ENCODE assay signal across 9 mouse cellular contexts in genomic region chr2:5062496-5063298, GRCm38 (mm10). TPM values are rescaled to one million over a fixed set of nuclear protein-coding genes. Genes with fewer than 3 reads are reported as not detected.
DNase-seq lines count a peak whose midpoint lies in the region; ATAC-seq lines count a peak whose summit lies in the region.
"Had no signal": no experiment of that assay in that cellular context is flagged by ENCODE, and none has a peak within 500 bp of the region (broad histone marks: within the 10 kb centered on the region; RNA-seq: fewer than 3 reads in every experiment).

No protein-coding gene starts in this region.

- peak overlapping the region; percentile 87 for H3K4me2 ChIP-seq in heart, embryonic 14.5 days (ENCODE audit: low read length)
- H3K4me2 ChIP-seq in hindbrain, embryonic 14.5 days (replicated peaks) = peak overlapping the region; percentile 56
- peak overlapping the region; percentile 90 for H3K4me2 ChIP-seq in midbrain, embryonic 12.5 days (replicated peaks)

- 52% methylated on average over 16 of the region's 16 CpGs for WGBS in heart, embryonic 14.5 days
- WGBS in hindbrain, embryonic 14.5 days = 53% methylated on average over 16 of the region's 16 CpGs
- 54% methylated on average over 16 of the region's 16 CpGs for WGBS in midbrain, embryonic 12.5 days

- H3K4me3 ChIP-seq in heart, embryonic 14.5 days (ENCODE audit: control insufficient read depth in 1 of 2, insufficient read depth in 1 of 2, low read depth in 1 of 2, low read length in 2 of 2) = peak overlapping the region; percentile 66 to 83
- peak overlapping the region; percentile 65 for H3K4me3 ChIP-seq in hindbrain, embryonic 14.5 days (replicated peaks; ENCODE audit: low read length)
- peak overlapping the region; percentile 61 for H3K4me3 ChIP-seq in midbrain, embryonic 12.5 days

- intact Hi-C loops in heart, postnatal 14 days (cut with DNase I) = no loop called here

- no peaks in the 10 kb centered on the region for H3K36me3 ChIP-seq in heart, embryonic 14.5 days (ENCODE audit: control insufficient read depth, insufficient read depth, low read length)
- no peaks in the 10 kb centered on the region for H3K36me3 ChIP-seq in hindbrain, embryonic 14.5 days (replicated peaks; ENCODE audit: control insufficient read depth, insufficient read depth)
- no peaks in the 10 kb centered on the region for H3K36me3 ChIP-seq in midbrain, embryonic 12.5 days

- H3K27ac ChIP-seq in heart, embryonic 14.5 days (replicated peaks in 1 of 2; ENCODE audit: control insufficient read depth in 1 of 2, insufficient read depth in 1 of 2, low read depth in 2 of 2, low read length in 2 of 2) = no peak overlapping the region
- H3K27ac ChIP-seq in hindbrain, embryonic 14.5 days = no peak overlapping the region
- H3K27ac ChIP-seq in midbrain, embryonic 12.5 days (replicated peaks) = no peak overlapping the region

- H3K9me3 ChIP-seq in heart, embryonic 14.5 days (ENCODE audit: control insufficient read depth, low read length) = no peaks in the 10 kb centered on the region
- no peaks in the 10 kb centered on the region for H3K9me3 ChIP-seq in hindbrain, embryonic 14.5 days (ENCODE audit: control insufficient read depth, low read length)
- no peaks in the 10 kb centered on the region for H3K9me3 ChIP-seq in midbrain, embryonic 12.5 days

- DNase-seq in heart, postnatal 14 days = no peak
- DNase-seq in c-Kit-positive CD71-positive TER-119-positive erythroid progenitor cells, embryonic 14.5 days (ENCODE audit: low spot score) = peak; percentile 60
- no peak for DNase-seq in hindbrain, embryonic 14.5 days (ENCODE audit: low spot score)
- DNase-seq in layer of hippocampus, postnatal 25 days (ENCODE audit: extremely low spot score in 1 of 2, low spot score in 1 of 2) = no peak
- no peak for DNase-seq in right cerebral cortex, postnatal 4 days

- H3K27me3 ChIP-seq in heart, embryonic 14.5 days (ENCODE audit: control insufficient read depth, insufficient read depth, low read length) = no peaks in the 10 kb centered on the region
- H3K27me3 ChIP-seq in hindbrain, embryonic 14.5 days (ENCODE audit: control insufficient read depth, insufficient read depth, low read length) = 0 out of 2 replicates have a peak, but pooled peaks cover 10% of the 10 kb centered on the region
- peaks cover 23% of the 10 kb centered on the region for H3K27me3 ChIP-seq in midbrain, embryonic 12.5 days
- H3K27me3 ChIP-seq: Patski had no signal

- ATAC-seq in heart, embryonic 14.5 days (ENCODE audit: insufficient number of reproducible peaks, insufficient read depth, low FRiP score, low read depth) = no peak
- no peak for ATAC-seq in hindbrain, embryonic 14.5 days (ENCODE audit: low FRiP score)
- ATAC-seq in midbrain, embryonic 12.5 days (ENCODE audit: low FRiP score, low read depth) = no peak
- no peak for ATAC-seq in inflammation-experienced regulatory T-cells, adult 6 months

- H3K4me1 ChIP-seq in heart, embryonic 14.5 days (ENCODE audit: control insufficient read depth in 2 of 2, insufficient read depth in 2 of 2, low read length in 2 of 2) = peaks cover 3 to 4% of the 10 kb centered on the region in 2 experiments; a peak in 2 of 4 replicates
- H3K4me1 ChIP-seq in hindbrain, embryonic 14.5 days (replicated peaks; ENCODE audit: control insufficient read depth, insufficient read depth, low read length) = peaks cover 9% of the 10 kb centered on the region
- peaks cover 13% of the 10 kb centered on the region for H3K4me1 ChIP-seq in midbrain, embryonic 12.5 days

- peak overlapping the region; percentile 79 for H3K9ac ChIP-seq in heart, embryonic 14.5 days (ENCODE audit: low read length)
- H3K9ac ChIP-seq in hindbrain, embryonic 14.5 days = peak overlapping the region; percentile 55; the same call in 1 of the 2 replicates
- H3K9ac ChIP-seq in midbrain, embryonic 12.5 days (replicated peaks) = no peak overlapping the region

RNA-seq across cellular contexts. Expression of gene Optn, which starts 1.2 kb away (rescaled TPM):
- polyA plus RNA-seq in heart, embryonic 14.5 days (2014; fragmentation: Nextera tagmentation; extraction: Ambion mirVana) = 14.5 and 14.8 TPM in 2 replicates
- total RNA-seq in heart, postnatal 14 days (2021) = 10 to 100 TPM; 41.8 to 44.0 TPM
- 18.0 and 20.7 TPM in 2 replicates for polyA plus RNA-seq in hindbrain, embryonic 14.5 days (2014; fragmentation: Nextera tagmentation; extraction: Ambion mirVana)
- polyA plus RNA-seq in midbrain, embryonic 12.5 days (2016; fragmentation: Nextera tagmentation; extraction: Ambion mirVana) = 3.3 and 4.2 TPM in 2 replicates
- total RNA-seq in layer of hippocampus, postnatal 25 days (2021) = 10 to 100 TPM; 14.2 to 14.6 TPM
- polyA plus RNA-seq in inflammation-experienced regulatory T-cells, adult 6 months (2017; shearing (Covaris generic)) = 1 to 10 TPM in 2 of 3 experiments, under 1 TPM in 1; 0.78 to 4.6 (median 1.5) TPM

RNA-seq across cellular contexts. Expression of gene Mcm10, which starts 50.1 kb away (rescaled TPM):
- polyA plus RNA-seq in heart, embryonic 14.5 days (2014; fragmentation: Nextera tagmentation; extraction: Ambion mirVana) = 13.6 and 14.7 TPM in 2 replicates
- 1 to 10 TPM in 1 of 2 experiments, under 1 TPM in 1; 0.88 to 1.8 TPM for total RNA-seq in heart, postnatal 14 days (2021)
- 4.5 and 5.4 TPM in 2 replicates for polyA plus RNA-seq in hindbrain, embryonic 14.5 days (2014; fragmentation: Nextera tagmentation; extraction: Ambion mirVana)
- 30.0 and 32.3 TPM in 2 replicates for polyA plus RNA-seq in midbrain, embryonic 12.5 days (2016; fragmentation: Nextera tagmentation; extraction: Ambion mirVana)
- total RNA-seq in layer of hippocampus, postnatal 25 days (2021) = 1 to 10 TPM; 1.0 to 1.1 TPM
- polyA plus RNA-seq in inflammation-experienced regulatory T-cells, adult 6 months (2017; shearing (Covaris generic)) = 10 to 100 TPM in 1 of 3 experiments, 1 to 10 TPM in 2; 3.2 to 20.8 (median 3.5) TPM
